Mouse (Mus musculus) C2C12 (cell line): Measurements from ENCODE around the gene Prl2a1.
A peak's percentile ranks its signal among the peaks of the same experiment; 100 is the strongest.

Source experiments
- CEBPB ChIP-seq: IDR thresholded peaks from one replicate; pipeline ENCODE4 v1.6.1; 2011; ENCODE audit warnings: low read depth, mild to moderate bottlenecking, control low read depth, moderate library complexity
- CTCF ChIP-seq: IDR thresholded peaks from one replicate; pipeline ENCODE4 v1.5.1; 2011; ENCODE audit not compliant: control insufficient read depth, insufficient read depth, insufficient read length
- FOSL1 ChIP-seq: IDR thresholded peaks from one replicate; pipeline ENCODE4 v1.8.0; 2011; ENCODE audit warnings: mild to moderate bottlenecking, low read length; ENCODE audit not compliant: poor library complexity, insufficient read depth, severe bottlenecking
- MAX ChIP-seq: IDR thresholded peaks from one replicate; pipeline ENCODE4 v1.6.1; 2011; ENCODE audit warnings: mild to moderate bottlenecking, control low read depth
- MYOD1 ChIP-seq: IDR thresholded peaks from one replicate; pipeline ENCODE4 v1.6.1; 2011; ENCODE audit warnings: low read depth; ENCODE audit not compliant: control insufficient read depth, insufficient read length
- MYOG ChIP-seq: IDR thresholded peaks from one replicate; pipeline ENCODE4 v1.6.1; 2011; ENCODE audit not compliant: control insufficient read depth, insufficient read length; ENCODE audit errors: extremely low read depth
- USF1 ChIP-seq: IDR thresholded peaks from one replicate; pipeline ENCODE4 v1.6.1; 2011; ENCODE audit warnings: low read depth, mild to moderate bottlenecking, control low read depth, moderate library complexity

- TF ChIP-seq CTCF (no peak), MAX (no peak), MYOG (no peak), USF1 (no peak), MYOD1 (no peak), CEBPB (peak; percentile 73), FOSL1 (peak; percentile 16)
These were observed 2.2 kb upstream of the Prl2a1 start for GRCm38 (mm10) chr13:27799303-27799702.
